Mouse (Mus musculus) thymus, adult 2 months (tissue): ENCODE measurements around the gene Slco1a5. TPM values are rescaled to one million over a fixed set of nuclear protein-coding genes. Genes with fewer than 3 reads are reported as not detected.
"Not testable (repeated sequence)": the region's sequence is repeated elsewhere in the genome, so short reads cannot be mapped to it uniquely, and the experiment has no call there.

Experiments
- DNase-seq: peaks from one replicate; pipeline ENCODE4 v3.0.0; 2021
- H3K27ac ChIP-seq: fragments of 200-500 bp; 2 replicates; pipeline ENCODE4 v1.5.1; 2012; ENCODE audit warnings: low read length, control low read depth; ENCODE audit not compliant: control insufficient read depth, insufficient read depth
- H3K27me3 ChIP-seq: fragments of 200-500 bp; 2 replicates; pipeline ENCODE4 v1.6.1; 2012; ENCODE audit warnings: mild to moderate bottlenecking, low read length, moderate library complexity, mixed read lengths; ENCODE audit not compliant: control insufficient read depth, insufficient read depth
- H3K36me3 ChIP-seq: fragments of 200-500 bp; 2 replicates; pipeline ENCODE4 v1.6.1; 2012; ENCODE audit warnings: mild to moderate bottlenecking, low read length, moderate library complexity; ENCODE audit not compliant: control insufficient read depth, insufficient read depth
- H3K4me1 ChIP-seq: fragments of 200-500 bp; replicated peaks from 2 replicates; pipeline ENCODE4 v1.6.1; 2012; ENCODE audit warnings: low read length; ENCODE audit not compliant: control insufficient read depth, insufficient read depth
- H3K4me3 ChIP-seq: fragments of 200-500 bp; 2 replicates; pipeline ENCODE4 v1.5.1; 2012; ENCODE audit warnings: mild to moderate bottlenecking, low read length, control low read depth, moderate library complexity; ENCODE audit not compliant: control insufficient read depth, insufficient read depth
- CTCF ChIP-seq: fragments of 200-500 bp; IDR thresholded peaks from 2 replicates; pipeline ENCODE4 v1.5.1; 2012; ENCODE audit warnings: mild to moderate bottlenecking, control low read depth, low read length, moderate library complexity, borderline replicate concordance; ENCODE audit not compliant: control insufficient read depth, poor library complexity, insufficient read depth; ENCODE audit errors: extremely low read depth
- POLR2A ChIP-seq: fragments of 200-500 bp; IDR thresholded peaks from 2 replicates; pipeline ENCODE4 v1.6.1; 2012; ENCODE audit warnings: mild to moderate bottlenecking, low read length, control low read depth, moderate library complexity; ENCODE audit not compliant: control insufficient read depth, poor library complexity, insufficient read depth; ENCODE audit errors: extremely low read depth
- WGBS: fragments of 180-500 bp; shearing (Covaris S2); methylation state at CpG from one replicate; pipeline ENCODE4 v1.1.7; 2018; 5-methylcytosine and 5-hydroxymethylcytosine counted together
- polyA plus RNA-seq: library from polyadenylated mRNA; depleted of rRNA; stranded (reverse); fragments of >200 nt; gene quantifications from 2 replicates; pipeline ENCODE4 v1.2.3, GENCODE M21; 2012

The Slco1a5 gene
- polyA plus RNA-seq, 1 experiment = 0.27 TPM

GRCm38 (mm10) chr6:142305076-142305475 is 17.7 kb downstream of the Slco1a5 start:
- TF ChIP-seq CTCF (no peak), POLR2A (no peak)
- no peak for DNase-seq

GRCm38 (mm10) chr6:142298098-142298497 is 24.7 kb downstream of the Slco1a5 start, which contains the start of gene Iapp:
Gene Iapp (plus strand): TSS chr6:142298423.
- Histone ChIP-seq H3K4me1 (no peaks in the 10 kb centered on the region), H3K27ac (no peak within 1 kb of the TSS), H3K4me3 (no peak within 1 kb of the TSS), H3K36me3 (no peaks in the 10 kb centered on the region), H3K27me3 (no peaks in the 10 kb centered on the region)
- DNase-seq = no peak
- WGBS = 75% methylated on average over 4 of the region's 4 CpGs
- TF ChIP-seq CTCF = no peak
- no peak for TF ChIP-seq POLR2A

More at GRCm38 (mm10) chr6:142305076-142305475, 17.7 kb downstream of the Slco1a5 start:
- no peak overlapping the region for H3K4me3 ChIP-seq
- H3K4me1 ChIP-seq = no peaks in the 10 kb centered on the region
- H3K27me3 ChIP-seq = no peaks in the 10 kb centered on the region
- no peak overlapping the region for H3K27ac ChIP-seq
- no peaks in the 10 kb centered on the region for H3K36me3 ChIP-seq

- no peak overlapping the region for H3K27ac ChIP-seq
Observed at GRCm38 (mm10) chr6:142289413-142290118, 33.2 kb downstream of the Slco1a5 start.

GRCm38 (mm10) chr6:142275721-142276442 is 46.9 kb downstream of the Slco1a5 start:
- no peak overlapping the region for H3K27ac ChIP-seq
- no peaks in the 10 kb centered on the region for H3K27me3 ChIP-seq
- 25% methylated on average over 4 of the region's 4 CpGs for WGBS
- H3K36me3 ChIP-seq = no peaks in the 10 kb centered on the region
- no peak for DNase-seq
- H3K4me1 ChIP-seq = no peaks in the 10 kb centered on the region
- H3K4me3 ChIP-seq = no peak overlapping the region
- TF ChIP-seq CTCF (no peak), POLR2A (no peak)

More at GRCm38 (mm10) chr6:142289413-142290118, 33.2 kb downstream of the Slco1a5 start:
- H3K4me1 ChIP-seq = no peaks in the 10 kb centered on the region
- no peak overlapping the region for H3K4me3 ChIP-seq
- no peak for TF ChIP-seq POLR2A
- TF ChIP-seq CTCF = no peak
- no peaks in the 10 kb centered on the region for H3K27me3 ChIP-seq
- WGBS = 78% methylated on average over 12 of the region's 12 CpGs
- DNase-seq = no peak
- no peaks in the 10 kb centered on the region for H3K36me3 ChIP-seq

GRCm38 (mm10) chr6:142250738-142251307 is 72.0 kb downstream of the Slco1a5 start:
- H3K27me3 ChIP-seq, H3K4me1 ChIP-seq, DNase-seq, H3K4me3 ChIP-seq, H3K27ac ChIP-seq, H3K36me3 ChIP-seq: not testable (repeated sequence)
- WGBS = 90% methylated on average over 1 of the region's 1 CpGs

GRCm38 (mm10) chr6:142245065-142245464 is 77.7 kb downstream of the Slco1a5 start:
- Histone ChIP-seq H3K36me3 (no peaks in the 10 kb centered on the region), H3K27ac (no peak overlapping the region), H3K4me1 (no peaks in the 10 kb centered on the region), H3K27me3 (no peaks in the 10 kb centered on the region), H3K4me3 (no peak overlapping the region)
- no peak for TF ChIP-seq CTCF
- TF ChIP-seq POLR2A = no peak
- 88% methylated on average over 5 of the region's 5 CpGs for WGBS
- no peak for DNase-seq
